Mouse (Mus musculus): ENCODE measurements around the gene Slc22a20. TPM values are rescaled to one million over a fixed set of nuclear protein-coding genes. Genes with fewer than 3 reads are reported as not detected.

Slc22a20 gene
- polyA plus RNA-seq (2014; fragmentation: Illumina TruSeq; extraction: RNeasy Lipid Tissue Mini Kit (QIAGEN cat#74804); ENCODE audit: low read depth, low replicate concordance) = not detected

DNA sequence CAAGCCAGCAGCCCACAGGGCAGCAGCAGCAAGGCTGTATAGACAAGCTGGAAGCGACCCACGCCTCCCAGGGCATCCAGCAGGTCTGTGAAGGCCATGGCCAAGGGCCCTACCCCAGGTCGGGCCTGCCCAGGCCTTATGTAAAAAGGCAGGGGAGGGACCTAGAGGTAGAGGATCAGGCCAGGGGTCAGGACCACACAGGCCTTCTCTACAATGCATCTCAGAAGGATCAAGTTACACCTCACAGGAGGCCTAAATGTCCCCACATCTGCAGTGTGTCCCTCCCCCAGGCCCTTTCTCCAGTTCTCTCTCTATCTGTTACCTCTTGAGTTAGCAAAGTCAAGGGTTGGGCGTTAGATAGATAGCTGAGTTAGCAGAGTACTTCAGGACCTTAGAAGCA lies at the start of gene Slc22a20:
Gene Slc22a20, minus strand, starts transcription at position 101 of the 400 bp plus-strand sequence.

DNA sequence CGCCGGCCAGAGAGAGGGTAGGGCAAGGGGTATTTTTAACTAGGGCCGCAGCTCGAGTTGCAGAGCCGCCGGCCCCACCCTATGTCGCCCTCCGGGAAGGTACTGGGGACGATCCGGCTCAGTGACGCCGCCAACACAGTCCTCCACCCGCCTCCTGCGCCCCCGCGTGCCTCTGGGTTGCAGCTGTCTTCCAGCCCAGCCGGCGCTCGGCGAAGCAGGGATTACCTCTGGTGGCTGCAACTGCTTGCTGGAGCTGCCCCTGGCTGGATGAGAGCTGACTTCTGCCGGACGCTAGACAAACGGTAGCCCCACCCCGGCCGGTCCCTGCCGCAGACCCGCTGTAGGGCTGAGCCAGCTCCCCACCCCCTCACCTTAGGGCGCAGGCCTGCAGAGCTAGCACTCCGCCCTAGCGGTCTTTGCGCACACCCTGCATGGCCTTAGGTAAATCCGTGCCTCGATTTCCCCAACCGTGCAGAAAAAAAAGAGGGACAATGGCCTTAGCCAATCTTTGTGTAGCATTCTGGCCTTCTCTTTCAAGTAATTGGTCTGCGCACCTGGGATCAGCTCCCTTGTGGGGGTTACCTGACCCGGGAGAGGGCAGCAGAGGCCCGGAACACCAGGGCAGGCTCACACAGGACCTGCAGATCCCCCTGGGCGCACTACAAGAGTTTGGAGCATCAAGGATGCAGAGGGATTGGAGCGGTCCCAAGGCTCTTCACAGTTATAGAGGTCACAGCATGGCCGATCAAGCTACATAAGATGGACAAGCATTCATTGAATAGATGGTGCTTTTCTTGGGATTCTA lies 29.8 kb upstream of the Slc22a20 start, which contains the start of gene Capn1:
Gene Capn1, minus strand, starts transcription at position 387 of the 805 bp plus-strand sequence.

GRCm38 (mm10) chr19:5963883-5964562 lies 21.9 kb downstream of the Slc22a20 start, which contains the start of gene Pola2:
Gene Pola2, minus strand, starts transcription at chr19:5964202.

DNA sequence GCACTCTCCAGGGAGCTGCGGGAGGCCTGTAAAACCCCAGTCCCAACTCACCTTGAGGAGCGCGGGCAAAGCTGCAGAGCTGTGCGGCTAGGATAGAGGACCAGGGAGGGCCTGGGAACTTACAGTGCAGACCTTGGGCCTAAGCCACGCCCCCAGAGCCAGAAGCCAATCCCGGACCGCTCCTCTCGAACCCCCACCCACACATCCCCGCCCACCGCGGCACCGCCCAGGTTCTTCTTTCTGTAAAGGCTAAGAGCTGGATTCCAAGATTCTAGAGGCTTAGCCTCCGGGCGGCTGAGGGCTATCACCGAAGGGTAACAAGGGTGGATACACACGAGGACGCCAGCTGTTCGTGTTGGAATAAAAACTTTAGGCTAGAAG lies 61.2 kb downstream of the Slc22a20 start, which contains the start of gene Cdc42ep2:
Gene Cdc42ep2, minus strand, starts transcription at position 104 of the 381 bp plus-strand sequence.

Other genes with a start within 250 kb of the Slc22a20 start
- 41.9 TPM for gene Ltbp3, start 245.2 kb downstream of the Slc22a20 start, polyA plus RNA-seq (2014; fragmentation: Illumina TruSeq; extraction: RNeasy Lipid Tissue Mini Kit (QIAGEN cat#74804); ENCODE audit: low read depth, low replicate concordance)
- 64.9 TPM for gene Scyl1, start 214.7 kb downstream of the Slc22a20 start, polyA plus RNA-seq (2014; fragmentation: Illumina TruSeq; extraction: RNeasy Lipid Tissue Mini Kit (QIAGEN cat#74804); ENCODE audit: low read depth, low replicate concordance)
- 5.4 TPM for gene Frmd8, start 110.9 kb downstream of the Slc22a20 start, polyA plus RNA-seq (2014; fragmentation: Illumina TruSeq; extraction: RNeasy Lipid Tissue Mini Kit (QIAGEN cat#74804); ENCODE audit: low read depth, low replicate concordance)
- gene Slc25a45, start 108.3 kb downstream of the Slc22a20 start, polyA plus RNA-seq (2014; fragmentation: Illumina TruSeq; extraction: RNeasy Lipid Tissue Mini Kit (QIAGEN cat#74804); ENCODE audit: low read depth, low replicate concordance) = 3.4 TPM
- 0.63 TPM for gene Tigd3, start 92.0 kb downstream of the Slc22a20 start, polyA plus RNA-seq (2014; fragmentation: Illumina TruSeq; extraction: RNeasy Lipid Tissue Mini Kit (QIAGEN cat#74804); ENCODE audit: low read depth, low replicate concordance)
- 69.5 TPM for gene Dpf2, start 73.1 kb downstream of the Slc22a20 start, polyA plus RNA-seq (2014; fragmentation: Illumina TruSeq; extraction: RNeasy Lipid Tissue Mini Kit (QIAGEN cat#74804); ENCODE audit: low read depth, low replicate concordance)
- gene Cdc42ep2, start 61.3 kb downstream of the Slc22a20 start, polyA plus RNA-seq (2014; fragmentation: Illumina TruSeq; extraction: RNeasy Lipid Tissue Mini Kit (QIAGEN cat#74804); ENCODE audit: low read depth, low replicate concordance) = 7.8 TPM
- gene Pola2, start 21.9 kb downstream of the Slc22a20 start, polyA plus RNA-seq (2014; fragmentation: Illumina TruSeq; extraction: RNeasy Lipid Tissue Mini Kit (QIAGEN cat#74804); ENCODE audit: low read depth, low replicate concordance) = 15.0 TPM
- 16.4 TPM for gene Capn1, start 29.8 kb upstream of the Slc22a20 start, polyA plus RNA-seq (2014; fragmentation: Illumina TruSeq; extraction: RNeasy Lipid Tissue Mini Kit (QIAGEN cat#74804); ENCODE audit: low read depth, low replicate concordance)
- 20.9 TPM for gene Syvn1, start 60.4 kb upstream of the Slc22a20 start, polyA plus RNA-seq (2014; fragmentation: Illumina TruSeq; extraction: RNeasy Lipid Tissue Mini Kit (QIAGEN cat#74804); ENCODE audit: low read depth, low replicate concordance)
- gene Mrpl49, start 71.6 kb upstream of the Slc22a20 start, polyA plus RNA-seq (2014; fragmentation: Illumina TruSeq; extraction: RNeasy Lipid Tissue Mini Kit (QIAGEN cat#74804); ENCODE audit: low read depth, low replicate concordance) = 46.2 TPM
- 507 TPM for gene Fau, start 71.7 kb upstream of the Slc22a20 start, polyA plus RNA-seq (2014; fragmentation: Illumina TruSeq; extraction: RNeasy Lipid Tissue Mini Kit (QIAGEN cat#74804); ENCODE audit: low read depth, low replicate concordance)
- 8.5 TPM for gene Znhit2, start 75.0 kb upstream of the Slc22a20 start, polyA plus RNA-seq (2014; fragmentation: Illumina TruSeq; extraction: RNeasy Lipid Tissue Mini Kit (QIAGEN cat#74804); ENCODE audit: low read depth, low replicate concordance)
- gene Tm7sf2, start 82.2 kb upstream of the Slc22a20 start, polyA plus RNA-seq (2014; fragmentation: Illumina TruSeq; extraction: RNeasy Lipid Tissue Mini Kit (QIAGEN cat#74804); ENCODE audit: low read depth, low replicate concordance) = 6.3 TPM
- gene Vps51, start 91.1 kb upstream of the Slc22a20 start, polyA plus RNA-seq (2014; fragmentation: Illumina TruSeq; extraction: RNeasy Lipid Tissue Mini Kit (QIAGEN cat#74804); ENCODE audit: low read depth, low replicate concordance) = 20.9 TPM
- not detected for gene Tmem262, start 93.9 kb upstream of the Slc22a20 start, polyA plus RNA-seq (2014; fragmentation: Illumina TruSeq; extraction: RNeasy Lipid Tissue Mini Kit (QIAGEN cat#74804); ENCODE audit: low read depth, low replicate concordance)
- not detected for gene Gm28374, start 96.1 kb upstream of the Slc22a20 start, polyA plus RNA-seq (2014; fragmentation: Illumina TruSeq; extraction: RNeasy Lipid Tissue Mini Kit (QIAGEN cat#74804); ENCODE audit: low read depth, low replicate concordance)
- 21.3 TPM for gene Zfpl1, start 98.8 kb upstream of the Slc22a20 start, polyA plus RNA-seq (2014; fragmentation: Illumina TruSeq; extraction: RNeasy Lipid Tissue Mini Kit (QIAGEN cat#74804); ENCODE audit: low read depth, low replicate concordance)
- not detected for gene Cdca5, start 98.8 kb upstream of the Slc22a20 start, polyA plus RNA-seq (2014; fragmentation: Illumina TruSeq; extraction: RNeasy Lipid Tissue Mini Kit (QIAGEN cat#74804); ENCODE audit: low read depth, low replicate concordance)
- not detected for gene AC131692.1, start 108.3 kb upstream of the Slc22a20 start, polyA plus RNA-seq (2014; fragmentation: Illumina TruSeq; extraction: RNeasy Lipid Tissue Mini Kit (QIAGEN cat#74804); ENCODE audit: low read depth, low replicate concordance)
- not detected for gene Naaladl1, start 119.6 kb upstream of the Slc22a20 start, polyA plus RNA-seq (2014; fragmentation: Illumina TruSeq; extraction: RNeasy Lipid Tissue Mini Kit (QIAGEN cat#74804); ENCODE audit: low read depth, low replicate concordance)
- gene Sac3d1, start 132.5 kb upstream of the Slc22a20 start, polyA plus RNA-seq (2014; fragmentation: Illumina TruSeq; extraction: RNeasy Lipid Tissue Mini Kit (QIAGEN cat#74804); ENCODE audit: low read depth, low replicate concordance) = 10.2 TPM
- gene Snx15, start 142.2 kb upstream of the Slc22a20 start, polyA plus RNA-seq (2014; fragmentation: Illumina TruSeq; extraction: RNeasy Lipid Tissue Mini Kit (QIAGEN cat#74804); ENCODE audit: low read depth, low replicate concordance) = 20.5 TPM
- gene Batf2, start 154.8 kb upstream of the Slc22a20 start, polyA plus RNA-seq (2014; fragmentation: Illumina TruSeq; extraction: RNeasy Lipid Tissue Mini Kit (QIAGEN cat#74804); ENCODE audit: low read depth, low replicate concordance) = 0.92 TPM
- 55.0 TPM for gene Arl2, start 155.4 kb upstream of the Slc22a20 start, polyA plus RNA-seq (2014; fragmentation: Illumina TruSeq; extraction: RNeasy Lipid Tissue Mini Kit (QIAGEN cat#74804); ENCODE audit: low read depth, low replicate concordance)
- not detected for gene Majin, start 198.2 kb upstream of the Slc22a20 start, polyA plus RNA-seq (2014; fragmentation: Illumina TruSeq; extraction: RNeasy Lipid Tissue Mini Kit (QIAGEN cat#74804); ENCODE audit: low read depth, low replicate concordance)
- gene Gpha2, start 240.2 kb upstream of the Slc22a20 start, polyA plus RNA-seq (2014; fragmentation: Illumina TruSeq; extraction: RNeasy Lipid Tissue Mini Kit (QIAGEN cat#74804); ENCODE audit: low read depth, low replicate concordance) = not detected
- 33.6 TPM for gene Ppp2r5b, start 249.7 kb upstream of the Slc22a20 start, polyA plus RNA-seq (2014; fragmentation: Illumina TruSeq; extraction: RNeasy Lipid Tissue Mini Kit (QIAGEN cat#74804); ENCODE audit: low read depth, low replicate concordance)